Mouse (Mus musculus) MEL (cell line): Measurements from ENCODE around the gene Cwc25.

Source experiments
- CTCF ChIP-seq, 3 experiments: IDR thresholded peaks in 2 of 3; conservative IDR thresholded peaks in 1 of 3; 2 replicates each; pipeline ENCODE4 v1.5.1; 2011 to 2012; ENCODE audit warnings: low read length in 3 of 3, low read depth in 2 of 3, mild to moderate bottlenecking in 2 of 3, improper control_type of control experiment in 1 of 3, inconsistent platforms in 1 of 3, mixed read lengths in 1 of 3, moderate library complexity in 1 of 3; ENCODE audit not compliant: control insufficient read depth in 1 of 3, insufficient read depth in 1 of 3, poor library complexity in 1 of 3, severe bottlenecking in 1 of 3
- MAZ ChIP-seq: IDR thresholded peaks from 2 replicates; pipeline ENCODE4 v1.6.1; 2012; ENCODE audit warnings: low read depth, mild to moderate bottlenecking, inconsistent platforms, low read length, improper control_type of control experiment
- POLR2A ChIP-seq, 2 experiments: IDR thresholded peaks; 2 replicates each; pipeline ENCODE4 v1.6.1; 2011 to 2012; ENCODE audit warnings: low read length in 2 of 2, mild to moderate bottlenecking in 2 of 2, control low read depth in 1 of 2, improper control_type of control experiment in 1 of 2, low read depth in 1 of 2, moderate library complexity in 1 of 2; ENCODE audit not compliant: control insufficient read depth in 1 of 2, insufficient read depth in 1 of 2, poor library complexity in 1 of 2
- TCF12 ChIP-seq: IDR thresholded peaks from 2 replicates; pipeline ENCODE4 v1.6.1; 2014; ENCODE audit warnings: low read depth, mild to moderate bottlenecking, inconsistent platforms, low read length, improper control_type of control experiment, moderate library complexity
- ZKSCAN1 ChIP-seq: IDR thresholded peaks from 2 replicates; pipeline ENCODE4 v1.6.1; 2012; ENCODE audit warnings: low read depth, mild to moderate bottlenecking, inconsistent platforms, low read length, improper control_type of control experiment, moderate library complexity

- TF ChIP-seq ZKSCAN1 (no peak), TCF12 (no peak), MAZ (no peak), POLR2A (IDR thresholded peaks at IDR 0.05; ENCODE audit: control insufficient read depth in 1 of 2, insufficient read depth in 1 of 2, low read depth in 1 of 2, low read length in 2 of 2, poor library complexity in 1 of 2) (no peak), CTCF (IDR thresholded peaks at IDR 0.05 in 2 of 3, conservative IDR thresholded peaks at IDR 0.05 in 1 of 3; ENCODE audit: control insufficient read depth in 1 of 3, insufficient read depth in 1 of 3, low read depth in 2 of 3, low read length in 3 of 3, poor library complexity in 1 of 3, severe bottlenecking in 1 of 3) (peak in 2 of 3 experiments; percentile 6 to 16; a peak in 1 of 6 replicates)
These were observed 30.6 kb upstream of the Cwc25 start for GRCm38 (mm10) chr11:97796910-97797309.
